Mouse (Mus musculus) heart, adult 8-10 months (tissue): ENCODE measurements around the gene Etfbkmt. TPM values are rescaled to one million over a fixed set of nuclear protein-coding genes. Genes with fewer than 3 reads are reported as not detected.
"Not testable (repeated sequence)": the region's sequence is repeated elsewhere in the genome, so short reads cannot be mapped to it uniquely, and the experiment has no call there.

Experiments used
- DNase-seq: peaks from one replicate; pipeline ENCODE4 v3.0.0; 2022; ENCODE audit warnings: low spot score
- total RNA-seq, 4 experiments: library from RNA; stranded (reverse); gene quantifications; 2 replicates each; pipeline ENCODE4 v1.2.4; 2022

Gene Etfbkmt
- total RNA-seq, 4 experiments from 2014 or later, result 22.4 to 38.4 (median 26.6) TPM

DNA sequence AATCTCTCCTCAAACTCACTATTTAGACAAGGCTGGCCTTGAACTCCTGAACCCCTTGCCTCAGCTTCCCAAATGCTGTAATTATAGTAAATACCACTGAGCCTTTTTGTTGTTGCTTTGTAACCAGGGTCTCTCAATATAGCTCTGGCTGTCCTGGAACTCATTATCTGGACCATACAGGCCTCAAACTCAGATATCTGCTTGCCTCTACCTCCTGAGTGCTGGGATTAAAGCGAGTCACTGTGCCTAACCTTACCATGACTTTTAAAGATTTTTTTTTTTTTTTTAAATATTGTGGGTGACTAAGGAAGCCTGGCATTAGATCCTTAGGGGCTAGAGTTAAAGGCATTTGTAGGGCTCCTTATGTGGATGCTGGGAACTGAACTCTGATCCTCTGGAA, 44.4 kb downstream of the Etfbkmt start:
- DNase-seq, result no peak

GRCm38 (mm10) chr6:149187371-149187770, 47.7 kb downstream of the Etfbkmt start:
- DNase-seq, result no peak

DNA sequence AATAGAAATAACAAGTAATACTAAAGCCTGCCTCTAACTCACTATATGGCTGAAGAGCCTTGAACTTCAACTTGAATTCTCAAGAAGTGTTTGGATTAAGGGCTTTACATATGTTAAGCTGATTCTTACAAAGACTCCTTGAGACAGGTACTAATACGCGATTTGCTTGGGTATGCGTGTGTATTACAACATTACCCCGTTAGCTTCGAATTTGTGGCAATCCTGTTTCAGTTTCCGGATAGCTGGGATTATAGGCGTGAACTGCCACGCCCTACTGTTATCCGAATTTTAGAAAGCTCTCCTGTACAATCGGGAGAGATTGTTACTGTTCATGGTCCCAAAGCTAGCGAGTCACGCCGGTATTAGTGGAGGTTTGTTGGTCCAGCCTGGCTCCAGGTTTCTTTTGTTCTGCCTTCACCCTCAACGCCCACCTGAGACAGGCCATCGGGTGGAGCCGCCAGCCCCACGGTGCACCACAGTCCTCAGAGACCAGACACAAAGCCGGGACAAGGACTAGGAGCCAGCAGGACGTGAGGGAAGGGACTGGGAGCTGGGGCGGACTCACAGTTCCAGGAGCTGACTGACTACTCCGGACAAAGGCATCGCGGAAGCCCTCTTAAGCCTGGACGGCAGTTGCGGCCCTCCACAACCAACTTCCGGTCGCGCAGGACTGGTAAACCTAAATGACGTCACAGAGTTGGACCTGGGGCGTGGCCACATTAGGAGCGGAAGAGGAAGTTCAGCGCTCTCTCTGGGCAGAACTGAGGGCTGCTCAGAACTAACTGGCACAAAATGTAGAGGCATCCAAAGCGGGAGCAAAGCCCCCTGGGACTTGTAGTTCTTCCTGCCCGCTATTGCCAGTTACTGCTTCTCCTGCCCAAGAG, 48.6 kb downstream of the Etfbkmt start, which contains the start of gene Amn1:
Gene Amn1, minus strand, starts transcription at position 672 of the 884 bp plus-strand sequence.
- peak; percentile 97 for DNase-seq

DNA sequence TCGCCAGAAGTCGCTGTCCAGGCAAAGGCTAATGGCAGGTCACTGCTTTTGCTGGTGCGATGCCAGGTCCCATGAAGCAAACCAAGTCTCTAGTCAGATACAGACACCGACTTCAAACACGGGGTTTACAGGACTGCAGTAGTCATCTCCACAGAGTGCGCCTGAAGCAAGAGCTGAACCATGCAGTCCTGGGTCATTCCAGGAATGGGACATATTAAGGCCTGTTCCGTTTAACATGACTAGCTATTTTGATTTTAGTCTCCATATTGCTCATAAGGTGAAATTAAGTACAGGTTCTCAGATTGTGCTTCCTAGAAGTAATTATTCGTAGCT, 49.2 kb downstream of the Etfbkmt start:
- no peak for DNase-seq

DNA sequence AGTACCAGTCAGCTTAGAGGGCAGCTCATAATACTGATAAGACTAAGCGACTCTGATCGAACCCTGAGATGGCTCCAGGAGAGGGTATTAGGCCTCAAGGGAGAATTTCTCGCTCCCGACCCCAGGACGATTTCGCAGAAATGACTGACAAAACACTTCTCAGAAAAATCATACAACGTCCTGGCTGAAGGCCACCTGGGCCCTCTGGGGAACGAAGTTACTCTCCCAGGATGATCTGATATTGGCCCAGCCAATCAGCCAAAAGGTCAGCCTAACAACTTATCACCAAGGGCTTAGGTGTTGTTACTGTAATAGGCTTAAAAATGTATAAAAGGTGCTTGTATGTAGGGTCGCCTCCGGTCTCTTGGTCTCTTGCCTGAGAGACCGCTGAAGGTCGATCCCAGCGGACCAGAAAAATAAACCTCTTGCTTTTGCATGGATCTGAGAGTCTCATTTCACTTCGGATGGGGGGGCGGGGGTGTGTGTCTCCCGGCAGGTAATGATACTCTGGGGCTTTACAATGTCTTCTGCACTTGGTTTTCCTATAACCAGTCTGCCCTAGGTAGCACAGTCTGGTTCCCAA, 49.8 kb downstream of the Etfbkmt start:
- DNase-seq, result no peak

- DNase-seq, result not testable (repeated sequence)
Measured at GRCm38 (mm10) chr6:149191951-149192350, 52.3 kb downstream of the Etfbkmt start.

DNA sequence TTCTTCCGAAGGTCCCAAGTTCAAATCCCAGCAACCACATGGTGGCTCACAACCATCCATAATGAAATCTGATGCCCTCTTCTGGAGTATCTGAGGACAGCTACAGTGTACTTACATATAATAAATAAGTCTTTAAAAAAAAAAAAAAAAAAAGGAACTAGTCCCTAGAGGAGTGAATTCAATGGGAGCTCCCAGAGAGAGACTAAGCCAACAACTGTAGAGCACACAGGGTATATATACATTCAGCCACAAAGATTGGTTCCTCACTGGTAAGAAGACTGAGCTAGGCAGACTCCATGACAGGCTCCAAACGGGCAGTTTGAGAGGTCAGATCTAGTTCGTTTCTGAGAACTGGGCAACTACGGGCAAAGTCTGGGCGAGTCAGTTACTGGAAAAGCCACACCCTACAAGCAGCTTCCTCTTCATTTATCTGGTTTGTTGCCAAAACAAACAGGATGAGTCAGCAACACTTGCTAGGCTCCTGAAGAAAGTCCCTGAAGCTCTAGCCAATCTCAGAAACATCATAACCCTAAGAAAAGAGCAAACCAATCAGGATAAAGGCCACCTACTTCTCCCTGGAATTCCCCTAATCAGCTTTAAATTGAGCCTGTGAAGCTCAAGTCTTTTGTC, 53.7 kb downstream of the Etfbkmt start:
- DNase-seq, result peak; percentile 79

DNA sequence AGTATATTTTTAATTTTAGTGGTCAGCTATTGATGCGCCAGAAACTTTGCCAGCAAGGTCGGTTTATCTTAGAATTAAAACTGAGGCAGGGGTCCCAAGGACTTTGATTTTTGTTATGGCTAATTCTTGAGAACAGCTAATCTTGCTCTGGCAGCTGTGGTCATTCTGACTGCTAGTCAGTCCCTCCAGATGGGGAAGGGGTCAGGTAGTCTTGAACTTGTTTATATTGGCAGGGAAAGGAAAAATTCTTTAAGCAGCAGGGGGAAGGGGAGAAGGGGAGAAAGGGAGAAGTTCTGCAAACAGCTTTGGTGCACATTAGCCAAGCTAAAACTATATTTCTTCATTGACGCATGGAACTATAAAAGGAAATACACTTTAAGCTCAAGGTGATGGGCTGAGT, 57.5 kb downstream of the Etfbkmt start:
- DNase-seq, result no peak

DNA sequence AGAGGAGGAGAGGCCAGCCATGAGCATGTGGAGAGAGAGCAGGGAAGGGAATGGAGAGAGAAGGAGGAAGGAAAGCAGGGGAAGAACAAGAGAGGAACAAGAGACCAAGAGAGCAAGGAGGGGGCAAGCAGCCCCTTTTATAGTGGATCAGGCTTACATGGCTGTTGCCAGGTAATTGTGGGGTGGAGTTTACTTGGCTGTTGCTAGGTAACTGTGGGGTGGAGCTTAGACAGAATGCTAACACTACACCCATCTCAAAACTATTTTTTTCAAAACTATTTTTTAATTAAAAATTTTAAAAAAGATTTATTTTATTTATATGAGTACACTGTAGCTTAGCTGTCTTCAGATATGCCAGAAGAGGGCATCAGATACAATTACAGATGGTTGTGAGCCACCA, 58.9 kb downstream of the Etfbkmt start:
- DNase-seq, result no peak

Other genes with a start within 250 kb of the Etfbkmt start
- 1 to 10 TPM; 3.7 to 5.9 (median 4.2) TPM for gene Caprin2, start 243.6 kb upstream of the Etfbkmt start, total RNA-seq
- 1 to 10 TPM; 2.7 to 4.9 (median 4.2) TPM for gene Sinhcaf, start 193.4 kb upstream of the Etfbkmt start, total RNA-seq
- 10 to 100 TPM; 14.9 to 20.7 (median 17.2) TPM for gene Dennd5b, start 38.2 kb upstream of the Etfbkmt start, total RNA-seq
- not detected for gene Gm10203, start 9.7 kb upstream of the Etfbkmt start, total RNA-seq
- gene Amn1, start 48.9 kb downstream of the Etfbkmt start, total RNA-seq, result 10 to 100 TPM; 16.9 to 17.8 (median 17.6) TPM
- 10 to 100 TPM; 20.2 to 45.4 (median 29.3) TPM for gene Resf1, start 169.6 kb downstream of the Etfbkmt start, total RNA-seq